Mouse (Mus musculus) bone marrow macrophage, adult 2 months (primary cell): ENCODE data around the gene Commd1. TPM values are rescaled to one million over a fixed set of nuclear protein-coding genes. Genes with fewer than 3 reads are reported as not detected.
A peak's percentile ranks its signal among the peaks of the same experiment; 100 is the strongest.

Source experiments
- H3K27ac ChIP-seq: 2 replicates; pipeline ENCODE4 v1.5.1; 2012; ENCODE audit warnings: low read depth, low read length; ENCODE audit not compliant: insufficient read depth
- H3K4me1 ChIP-seq: 2 replicates; pipeline ENCODE4 v1.6.1; 2012; ENCODE audit warnings: low read length; ENCODE audit not compliant: control insufficient read depth, insufficient read depth
- H3K4me3 ChIP-seq: 2 replicates; pipeline ENCODE4 v1.5.1; 2012; ENCODE audit warnings: mild to moderate bottlenecking, low read length, moderate library complexity; ENCODE audit not compliant: insufficient read depth
- CTCF ChIP-seq: IDR thresholded peaks from 2 replicates; pipeline ENCODE4 v1.5.1; 2012; ENCODE audit warnings: low read depth, mild to moderate bottlenecking, low read length, moderate library complexity
- POLR2A ChIP-seq: IDR thresholded peaks from 2 replicates; pipeline ENCODE4 v1.6.1; 2012; ENCODE audit warnings: mild to moderate bottlenecking, low read depth, low read length, borderline replicate concordance
- polyA plus RNA-seq: library from polyadenylated mRNA; stranded (reverse); fragments of >200 nt; gene quantifications from 2 replicates; pipeline ENCODE4 v1.2.4, GENCODE M21; 2012; ENCODE audit not compliant: missing spikeins, insufficient read depth, insufficient read length

Gene Commd1
- polyA plus RNA-seq, 1 experiment, result 72.7 TPM

- TF ChIP-seq CTCF, result peak; percentile 39; the same call in 1 of the 2 replicates
- no peak for TF ChIP-seq POLR2A
- H3K4me3 ChIP-seq, result no peak overlapping the region
- no peak overlapping the region for H3K27ac ChIP-seq
- H3K4me1 ChIP-seq, result peaks cover 11% of the 10 kb centered on the region
These were observed 24.3 kb downstream of the Commd1 start for GRCm38 (mm10) chr11:22957791-22958374.

GRCm38 (mm10) chr11:22956830-22957229 is 25.4 kb downstream of the Commd1 start:
- Histone ChIP-seq H3K4me1 (peaks cover 19% of the 10 kb centered on the region), H3K27ac (no peak overlapping the region), H3K4me3 (no peak overlapping the region)
- peak; percentile 44 for TF ChIP-seq CTCF
- TF ChIP-seq POLR2A, result no peak

GRCm38 (mm10) chr11:22956346-22956745 is 25.8 kb downstream of the Commd1 start:
- Histone ChIP-seq H3K4me1 (peaks cover 20% of the 10 kb centered on the region), H3K27ac (no peak overlapping the region), H3K4me3 (no peak overlapping the region)
- TF ChIP-seq POLR2A, result no peak
- TF ChIP-seq CTCF, result no peak

GRCm38 (mm10) chr11:22952668-22953067 is 29.5 kb downstream of the Commd1 start:
- H3K4me3 ChIP-seq, result no peak overlapping the region
- peaks cover 25% of the 10 kb centered on the region for H3K4me1 ChIP-seq
- peak overlapping the region; percentile 11; the same call in 1 of the 2 replicates for H3K27ac ChIP-seq
- no peak for TF ChIP-seq POLR2A
- TF ChIP-seq CTCF, result no peak

- no peak overlapping the region for H3K27ac ChIP-seq
- peaks cover 25% of the 10 kb centered on the region for H3K4me1 ChIP-seq
- no peak overlapping the region for H3K4me3 ChIP-seq
- no peak for TF ChIP-seq CTCF
- TF ChIP-seq POLR2A, result no peak
These were observed 32.1 kb downstream of the Commd1 start for GRCm38 (mm10) chr11:22950131-22950530.

- H3K27ac ChIP-seq, result no peak overlapping the region
- H3K4me3 ChIP-seq, result no peak overlapping the region
- TF ChIP-seq POLR2A, result no peak
- TF ChIP-seq CTCF, result no peak
- H3K4me1 ChIP-seq, result peaks cover 21% of the 10 kb centered on the region
These were observed 33.1 kb downstream of the Commd1 start for GRCm38 (mm10) chr11:22949101-22949500.

- Histone ChIP-seq H3K4me1 (peaks cover 5% of the 10 kb centered on the region), H3K4me3 (no peak overlapping the region), H3K27ac (no peak overlapping the region)
- no peak for TF ChIP-seq POLR2A
- TF ChIP-seq CTCF, result no peak
These were observed 43.2 kb downstream of the Commd1 start for GRCm38 (mm10) chr11:22938983-22939382.

GRCm38 (mm10) chr11:22937716-22938316 is 44.4 kb downstream of the Commd1 start:
- Histone ChIP-seq H3K27ac (no peak overlapping the region), H3K4me3 (no peak overlapping the region), H3K4me1 (peaks cover 5% of the 10 kb centered on the region)
- no peak for TF ChIP-seq CTCF
- TF ChIP-seq POLR2A, result no peak

- TF ChIP-seq POLR2A, result no peak
- TF ChIP-seq CTCF, result no peak
- no peak overlapping the region for H3K4me3 ChIP-seq
- no peak overlapping the region for H3K27ac ChIP-seq
- H3K4me1 ChIP-seq, result peaks cover 5% of the 10 kb centered on the region
These were observed 45.6 kb downstream of the Commd1 start for GRCm38 (mm10) chr11:22936446-22937125.

- H3K4me3 ChIP-seq, result no peak overlapping the region
- H3K27ac ChIP-seq, result no peak overlapping the region
- TF ChIP-seq CTCF, result no peak
- TF ChIP-seq POLR2A, result no peak
- peaks cover 28% of the 10 kb centered on the region for H3K4me1 ChIP-seq
These were observed 50.0 kb downstream of the Commd1 start for GRCm38 (mm10) chr11:22932167-22932566.
